Mouse (Mus musculus) large intestine, adult 2 months (tissue): ENCODE measurements around the gene 1700092M07Rik. TPM values are rescaled to one million over a fixed set of nuclear protein-coding genes. Genes with fewer than 3 reads are reported as not detected.
A peak's percentile ranks its signal among the peaks of the same experiment; 100 is the strongest.

Source experiments
- DNase-seq: peaks from one replicate; pipeline ENCODE4 v3.0.0-alpha.2; 2012; ENCODE audit warnings: low read depth, low spot score
- WGBS: fragments of 180-500 bp; shearing (Covaris S2); methylation state at CpG from one replicate; pipeline ENCODE4 v1.1.7; 2018; 5-methylcytosine and 5-hydroxymethylcytosine counted together
- polyA plus RNA-seq: library from polyadenylated mRNA; depleted of rRNA; stranded (reverse); fragments of >200 nt; gene quantifications from 2 replicates; pipeline ENCODE4 v1.2.3, GENCODE M21; 2012; rRNA removed

1700092M07Rik gene
- polyA plus RNA-seq, 1 experiment = not detected

DNA sequence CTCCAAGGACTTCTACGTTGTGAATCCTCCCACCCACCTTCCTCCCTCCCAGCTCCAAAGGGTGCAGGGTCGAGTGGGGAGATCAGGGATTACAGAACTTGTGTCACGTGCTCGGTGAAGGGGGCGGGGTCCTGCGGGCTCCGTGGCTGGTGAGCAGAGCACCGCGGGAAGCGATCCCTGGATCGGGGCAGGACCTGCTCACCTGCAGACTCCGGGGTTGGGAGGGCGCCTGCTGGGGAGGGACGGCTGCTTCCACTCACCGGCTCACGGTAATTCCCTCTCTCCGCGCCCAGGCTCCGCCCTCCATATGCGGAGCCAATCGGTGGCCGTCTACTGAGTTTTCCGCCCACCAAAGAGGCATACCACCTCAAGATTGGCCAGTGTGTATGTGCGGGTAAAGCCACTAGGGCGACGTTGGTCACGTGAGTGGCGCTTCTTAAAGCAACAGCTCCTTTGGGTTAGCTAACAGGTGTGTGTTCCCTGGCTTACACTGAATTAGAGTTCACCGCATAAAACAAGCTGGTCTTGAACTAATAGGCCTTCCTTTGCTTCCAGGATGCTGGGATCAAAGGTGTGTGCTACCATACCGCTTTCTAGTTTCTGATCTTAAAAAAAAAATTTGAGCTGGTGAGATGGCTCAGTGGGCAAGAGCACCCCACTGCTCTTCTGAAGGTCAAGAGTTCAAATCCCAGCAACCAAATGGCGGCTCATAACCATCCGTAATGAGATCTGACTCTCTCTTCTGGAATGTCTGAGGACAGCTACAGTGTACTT, 45.7 kb downstream of the 1700092M07Rik start, which contains the start of gene Taf6l:
Gene Taf6l (minus strand): TSS at position 410 of the 774 bp plus-strand sequence.
- DNase-seq = peak; percentile 95

DNA sequence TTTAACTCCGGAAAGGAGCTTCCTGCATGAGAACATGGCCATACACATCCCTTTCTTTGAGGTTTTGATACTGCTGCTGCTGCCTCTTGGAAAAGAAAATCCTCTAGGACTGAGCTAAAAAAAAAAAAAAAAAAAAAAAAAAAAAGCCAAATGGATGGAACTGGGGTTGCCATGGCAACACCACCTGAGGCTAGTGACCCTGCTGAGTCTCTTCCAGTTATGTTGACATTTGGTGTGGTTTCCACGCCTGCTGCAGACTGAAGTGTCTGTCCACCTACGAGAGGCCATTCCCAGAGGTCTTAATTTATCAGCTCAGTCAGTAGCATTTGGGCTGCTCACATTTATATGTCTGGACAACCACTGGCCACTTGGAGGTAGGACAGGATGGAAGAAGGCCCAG, 48.0 kb downstream of the 1700092M07Rik start:
- no peak for DNase-seq
- 47% methylated on average over 3 of the region's 3 CpGs for WGBS

More for the DNA sequence above, 45.7 kb downstream of the 1700092M07Rik start, which contains the start of gene Taf6l:
- WGBS = under 1% methylated on average over 32 of the region's 32 CpGs

DNA sequence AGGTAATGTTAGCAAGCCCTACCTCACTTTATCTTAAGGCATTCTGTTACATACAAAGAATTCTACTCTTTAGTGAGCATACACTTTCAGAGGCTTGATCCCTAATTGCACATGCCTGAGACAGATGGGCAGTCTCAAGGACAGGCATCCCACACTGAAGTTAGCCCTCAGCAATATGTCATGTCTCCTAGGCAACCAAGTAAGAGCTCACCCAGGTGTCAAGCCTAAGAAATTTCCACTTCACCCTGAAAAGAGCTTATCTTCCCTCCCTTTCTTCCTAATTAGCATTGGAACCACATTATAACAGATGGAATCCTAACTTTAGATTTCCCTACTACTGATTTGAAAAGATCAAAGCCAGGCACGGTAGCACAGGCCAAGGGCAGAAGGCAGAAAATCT, 48.7 kb downstream of the 1700092M07Rik start:
- no peak for DNase-seq
- 65% methylated on average over 1 of the region's 1 CpGs for WGBS

DNA sequence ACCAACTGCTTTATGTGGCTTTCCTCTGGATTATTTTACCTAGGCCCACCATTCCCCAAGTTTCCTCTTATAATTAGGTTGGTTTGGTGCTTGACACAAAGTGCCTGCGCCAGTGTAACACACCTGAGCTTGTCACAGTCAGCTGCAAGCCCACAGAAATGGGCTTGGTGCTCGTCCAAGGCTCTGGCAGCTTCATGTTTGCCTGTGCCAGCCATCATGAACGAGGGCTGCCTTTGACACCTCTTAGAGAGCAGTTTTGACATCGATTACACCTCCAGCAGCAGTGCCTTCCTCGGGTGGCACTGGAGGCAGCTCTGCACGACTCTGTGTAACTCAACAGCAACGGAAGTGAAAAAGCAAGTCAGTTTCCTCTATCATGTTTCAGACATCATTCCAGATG, 49.7 kb downstream of the 1700092M07Rik start:
- no peak for DNase-seq
- WGBS = 80% methylated on average over 7 of the region's 7 CpGs

Other genes with a start within 250 kb of the 1700092M07Rik start
- not detected in 2 replicates for gene Slc22a8, start 149.5 kb upstream of the 1700092M07Rik start, polyA plus RNA-seq
- not detected in 2 replicates for gene Slc22a6, start 122.7 kb upstream of the 1700092M07Rik start, polyA plus RNA-seq
- gene Chrm1, start 76.9 kb upstream of the 1700092M07Rik start, polyA plus RNA-seq = 2.7 and 3.2 TPM in 2 replicates
- 194 and 323 TPM in 2 replicates for gene Slc3a2, start 17.3 kb upstream of the 1700092M07Rik start, polyA plus RNA-seq
- 33.3 and 39.9 TPM in 2 replicates for gene Wdr74, start 4.9 kb upstream of the 1700092M07Rik start, polyA plus RNA-seq
- 71.7 and 97.3 TPM in 2 replicates for gene Stx5a, start 695 bp downstream of the 1700092M07Rik start, polyA plus RNA-seq
- 79.1 and 92.6 TPM in 2 replicates for gene Nxf1, start 16.4 kb downstream of the 1700092M07Rik start, polyA plus RNA-seq
- 107 and 131 TPM in 2 replicates for gene Tmem223, start 30.3 kb downstream of the 1700092M07Rik start, polyA plus RNA-seq
- gene Tmem179b, start 33.7 kb downstream of the 1700092M07Rik start, polyA plus RNA-seq = 107 and 122 TPM in 2 replicates
- 7.8 and 8.1 TPM in 2 replicates for gene Taf6l, start 45.7 kb downstream of the 1700092M07Rik start, polyA plus RNA-seq
- 46.2 and 53.1 TPM in 2 replicates for gene Polr2g, start 57.9 kb downstream of the 1700092M07Rik start, polyA plus RNA-seq
- gene Zbtb3, start 61.8 kb downstream of the 1700092M07Rik start, polyA plus RNA-seq = 1.8 TPM in 2 replicates
- gene Ttc9c, start 78.6 kb downstream of the 1700092M07Rik start, polyA plus RNA-seq = 14.8 and 23.6 TPM in 2 replicates
- gene Hnrnpul2, start 79.3 kb downstream of the 1700092M07Rik start, polyA plus RNA-seq = 16.3 and 21.8 TPM in 2 replicates
- gene AC129217.1, start 89.1 kb downstream of the 1700092M07Rik start, polyA plus RNA-seq = 2.4 and 4.4 TPM in 2 replicates
- gene Bscl2, start 96.7 kb downstream of the 1700092M07Rik start, polyA plus RNA-seq = 79.8 and 82.1 TPM in 2 replicates
- gene Gng3, start 98.5 kb downstream of the 1700092M07Rik start, polyA plus RNA-seq = 1.4 and 1.6 TPM in 2 replicates
- gene Lrrn4cl, start 110.0 kb downstream of the 1700092M07Rik start, polyA plus RNA-seq = 0.74 and 0.84 TPM in 2 replicates
- 82.6 and 86.1 TPM in 2 replicates for gene Ubxn1, start 130.8 kb downstream of the 1700092M07Rik start, polyA plus RNA-seq
- gene Uqcc3, start 140.2 kb downstream of the 1700092M07Rik start, polyA plus RNA-seq = 19.7 and 23.4 TPM in 2 replicates
- gene Lbhd1, start 143.0 kb downstream of the 1700092M07Rik start, polyA plus RNA-seq = 2.2 and 2.3 TPM in 2 replicates
- not detected in 2 replicates for gene Gm49403, start 143.2 kb downstream of the 1700092M07Rik start, polyA plus RNA-seq
- gene 1810009A15Rik, start 148.1 kb downstream of the 1700092M07Rik start, polyA plus RNA-seq = 17.7 and 21.0 TPM in 2 replicates
- not detected in 2 replicates for gene Gm49416, start 148.2 kb downstream of the 1700092M07Rik start, polyA plus RNA-seq
- 24.4 and 26.9 TPM in 2 replicates for gene Ints5, start 152.3 kb downstream of the 1700092M07Rik start, polyA plus RNA-seq
- gene Ganab, start 157.4 kb downstream of the 1700092M07Rik start, polyA plus RNA-seq = 104 and 157 TPM in 2 replicates
- 66.6 and 72.2 TPM in 2 replicates for gene B3gat3, start 179.7 kb downstream of the 1700092M07Rik start, polyA plus RNA-seq
- 6.8 and 8.9 TPM in 2 replicates for gene Rom1, start 188.6 kb downstream of the 1700092M07Rik start, polyA plus RNA-seq
- 24.3 and 32.1 TPM in 2 replicates for gene Eml3, start 188.8 kb downstream of the 1700092M07Rik start, polyA plus RNA-seq
- gene Mta2, start 201.2 kb downstream of the 1700092M07Rik start, polyA plus RNA-seq = 30.6 and 32.3 TPM in 2 replicates
- 13.6 and 18.5 TPM in 2 replicates for gene Tut1, start 213.1 kb downstream of the 1700092M07Rik start, polyA plus RNA-seq
- gene Eef1g, start 226.3 kb downstream of the 1700092M07Rik start, polyA plus RNA-seq = 302 and 315 TPM in 2 replicates
- gene Ahnak, start 248.6 kb downstream of the 1700092M07Rik start, polyA plus RNA-seq = 11.2 and 19.9 TPM in 2 replicates